Mouse (Mus musculus) layer of hippocampus, adult 9-11 months (tissue): ENCODE results near the gene Gabra5.
A peak's percentile ranks its signal among the peaks of the same experiment; 100 is the strongest.

Experiments used
- DNase-seq: peaks from one replicate; pipeline ENCODE4 v3.0.0; 2022

Gabra5 gene

GRCm38 (mm10) chr7:57509681-57510141, at the start of gene Gabra5:
Gabra5 (minus strand) TSS chr7:57510059.
- DNase-seq, result peak; percentile 70

GRCm38 (mm10) chr7:57538565-57538964, 28.7 kb upstream of the Gabra5 start:
- DNase-seq, result no peak

GRCm38 (mm10) chr7:57532676-57533075, 22.8 kb upstream of the Gabra5 start:
- DNase-seq, result no peak

- no peak for DNase-seq
These were observed 20.1 kb upstream of the Gabra5 start for GRCm38 (mm10) chr7:57529954-57530353.

GRCm38 (mm10) chr7:57529451-57529850, 19.6 kb upstream of the Gabra5 start:
- peak; percentile 21 for DNase-seq

GRCm38 (mm10) chr7:57512955-57513354, 3.1 kb upstream of the Gabra5 start:
- peak; percentile 41 for DNase-seq

- no peak for DNase-seq
These were observed 813 bp downstream of the Gabra5 start for GRCm38 (mm10) chr7:57508860-57509632.

GRCm38 (mm10) chr7:57502809-57503208, 7.0 kb downstream of the Gabra5 start:
- no peak for DNase-seq

GRCm38 (mm10) chr7:57491795-57492194, 18.1 kb downstream of the Gabra5 start:
- DNase-seq, result peak; percentile 45

- no peak for DNase-seq
These were observed 23.0 kb downstream of the Gabra5 start for GRCm38 (mm10) chr7:57486907-57487306.

- no peak for DNase-seq
These were observed 27.0 kb downstream of the Gabra5 start for GRCm38 (mm10) chr7:57482896-57483295.

GRCm38 (mm10) chr7:57473811-57474525, 35.9 kb downstream of the Gabra5 start:
- DNase-seq, result peak; percentile 64

- no peak for DNase-seq
These were observed 38.5 kb downstream of the Gabra5 start for GRCm38 (mm10) chr7:57471316-57471715.

- no peak for DNase-seq
These were observed 49.5 kb downstream of the Gabra5 start for GRCm38 (mm10) chr7:57460354-57460753.

- DNase-seq, result no peak
These were observed 61.6 kb downstream of the Gabra5 start for GRCm38 (mm10) chr7:57448239-57448638.

GRCm38 (mm10) chr7:57422675-57423074, 87.2 kb downstream of the Gabra5 start:
- no peak for DNase-seq

GRCm38 (mm10) chr7:57421044-57421443, 88.8 kb downstream of the Gabra5 start:
- DNase-seq, result no peak

GRCm38 (mm10) chr7:57419392-57419791, 90.5 kb downstream of the Gabra5 start, which contains the start of gene Gabrb3:
Gabrb3 (plus strand) TSS chr7:57419692.
- no peak for DNase-seq

GRCm38 (mm10) chr7:57412896-57413295, 97.0 kb downstream of the Gabra5 start:
- no peak for DNase-seq

GRCm38 (mm10) chr7:57411163-57411562, 98.7 kb downstream of the Gabra5 start:
- DNase-seq, result no peak

- no peak for DNase-seq
These were observed 116.3 kb downstream of the Gabra5 start for GRCm38 (mm10) chr7:57393551-57393950.

GRCm38 (mm10) chr7:57390046-57390445, 119.8 kb downstream of the Gabra5 start:
- no peak for DNase-seq

GRCm38 (mm10) chr7:57387341-57387654, 122.6 kb downstream of the Gabra5 start:
- no peak for DNase-seq
